Mouse (Mus musculus): ENCODE measurements around the gene Cacnb3.

GRCm38 (mm10) chr15:98602921-98603458 lies 27.6 kb upstream of the Cacnb3 start:
- no peak for TF ChIP-seq CTCF (IDR thresholded peaks at IDR 0.05; ENCODE audit: low read depth, low read length)
- no peak for TF ChIP-seq POLR2A (IDR thresholded peaks at IDR 0.05; ENCODE audit: extremely low read depth, insufficient read depth, low read length)

Measured in liver, adult 2 months (tissue).